Mouse (Mus musculus) heart, embryonic 15.5 days (tissue): ENCODE data around the gene Gm6902. TPM values are rescaled to one million over a fixed set of nuclear protein-coding genes. Genes with fewer than 3 reads are reported as not detected.
"Not testable (repeated sequence)": the region's sequence is repeated elsewhere in the genome, so short reads cannot be mapped to it uniquely, and the experiment has no call there.

ENCODE experiments used
- ATAC-seq: fragments of 200-750 bp; cut with Nextera tagmentation; replicated peaks from 2 replicates; pipeline ENCODE4 v1.8.0; 2017; ENCODE audit warnings: low read depth, moderate TSS enrichment; ENCODE audit not compliant: insufficient number of reproducible peaks, insufficient read depth, low FRiP score
- H3K27ac ChIP-seq: fragments of 300-500 bp; sonication (generic); 2 replicates; pipeline ENCODE4 v1.5.1; 2015; ENCODE audit warnings: mild to moderate bottlenecking, inconsistent platforms
- H3K27me3 ChIP-seq: fragments of 300-500 bp; sonication (generic); 2 replicates; pipeline ENCODE4 v1.6.1; 2015; ENCODE audit warnings: inconsistent platforms
- H3K36me3 ChIP-seq: fragments of 300-500 bp; sonication (generic); 2 replicates; pipeline ENCODE4 v1.6.1; 2015; ENCODE audit warnings: mild to moderate bottlenecking, inconsistent platforms
- H3K4me1 ChIP-seq: fragments of 300-500 bp; sonication (generic); replicated peaks from 2 replicates; pipeline ENCODE4 v1.6.1; 2015; ENCODE audit warnings: inconsistent platforms
- H3K4me2 ChIP-seq: fragments of 300-500 bp; sonication (generic); 2 replicates; pipeline ENCODE4 v1.6.1; 2015; ENCODE audit warnings: inconsistent platforms, mild to moderate bottlenecking, moderate library complexity
- H3K4me3 ChIP-seq: fragments of 300-500 bp; sonication (generic); 2 replicates; pipeline ENCODE4 v1.5.1; 2015; ENCODE audit warnings: mild to moderate bottlenecking, inconsistent platforms
- H3K9ac ChIP-seq: fragments of 300-500 bp; sonication (generic); 2 replicates; pipeline ENCODE4 v1.6.1; 2015; ENCODE audit warnings: mild to moderate bottlenecking, inconsistent platforms
- H3K9me3 ChIP-seq: fragments of 300-500 bp; sonication (generic); replicated peaks from 2 replicates; pipeline ENCODE4 v1.6.1; 2016; ENCODE audit warnings: inconsistent platforms
- WGBS: fragments of 180-500 bp; shearing (Covaris S2); methylation state at CpG from one replicate; pipeline ENCODE4 v1.1.7; 2015; ENCODE audit warnings: mixed read lengths; 5-methylcytosine and 5-hydroxymethylcytosine counted together
- polyA plus RNA-seq: library from polyadenylated mRNA; unstranded; fragments of >200 nt; fragmentation: Nextera tagmentation; extraction: Ambion mirVana; gene quantifications from 2 replicates; pipeline ENCODE4 v1.2.1, GENCODE M21; 2015

The Gm6902 gene
- not detected in 2 replicates for polyA plus RNA-seq

DNA sequence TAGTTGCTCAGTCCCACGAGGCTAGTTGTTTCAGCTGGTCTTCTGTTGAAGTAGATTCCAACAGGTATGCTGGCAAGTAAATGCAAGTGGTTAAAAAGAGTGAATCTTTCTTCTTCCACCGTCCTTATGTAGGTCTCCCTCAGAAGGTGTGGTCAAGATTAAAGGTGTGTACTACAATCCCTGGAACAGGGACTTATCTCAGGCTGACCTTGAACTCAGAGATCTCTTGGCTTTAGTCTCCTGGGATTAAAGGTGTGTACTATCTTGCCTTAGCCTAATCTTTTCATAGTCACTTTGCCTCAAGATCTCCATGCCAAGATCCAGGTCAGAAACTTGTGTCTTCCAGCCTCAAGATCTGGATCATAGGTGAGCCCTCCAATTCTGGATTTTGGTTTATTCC lies at the start of gene Gm6902:
Gene Gm6902, minus strand, starts transcription at position 101 of the 400 bp plus-strand sequence.
- not testable (repeated sequence) for H3K4me2 ChIP-seq, H3K27ac ChIP-seq, H3K36me3 ChIP-seq, H3K4me3 ChIP-seq, H3K9me3 ChIP-seq, H3K9ac ChIP-seq, H3K27me3 ChIP-seq, H3K4me1 ChIP-seq, ATAC-seq
- WGBS, result no CpG with 5 or more reads among the region's 2 CpGs

DNA sequence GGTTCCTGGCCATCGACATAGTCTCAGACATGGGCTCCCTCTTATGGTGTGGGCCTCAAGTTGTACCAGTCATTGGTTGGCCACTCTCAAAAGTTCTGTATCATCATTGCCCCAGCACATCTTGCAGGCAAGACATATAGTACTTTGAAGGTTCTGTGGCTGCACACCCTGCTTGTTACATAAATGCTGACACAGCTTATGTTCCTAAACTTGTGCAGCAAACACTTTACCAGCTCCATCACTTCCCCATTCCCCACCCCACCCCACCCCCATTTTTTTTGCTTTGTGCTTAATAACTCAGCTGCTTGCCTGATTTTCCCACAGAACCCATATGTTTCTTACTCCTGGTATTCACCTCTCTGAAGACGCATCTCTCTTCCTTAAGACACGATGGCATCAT lies 22.2 kb upstream of the Gm6902 start, which contains the start of gene Nlrp4e:
Gene Nlrp4e, plus strand, starts transcription at position 301 of the 400 bp plus-strand sequence.
- not testable (repeated sequence) for H3K27me3 ChIP-seq, H3K4me1 ChIP-seq, H3K36me3 ChIP-seq, H3K9ac ChIP-seq, H3K4me2 ChIP-seq, H3K4me3 ChIP-seq, H3K27ac ChIP-seq, ATAC-seq, H3K9me3 ChIP-seq
- 78% methylated on average over 3 of the region's 3 CpGs for WGBS

DNA sequence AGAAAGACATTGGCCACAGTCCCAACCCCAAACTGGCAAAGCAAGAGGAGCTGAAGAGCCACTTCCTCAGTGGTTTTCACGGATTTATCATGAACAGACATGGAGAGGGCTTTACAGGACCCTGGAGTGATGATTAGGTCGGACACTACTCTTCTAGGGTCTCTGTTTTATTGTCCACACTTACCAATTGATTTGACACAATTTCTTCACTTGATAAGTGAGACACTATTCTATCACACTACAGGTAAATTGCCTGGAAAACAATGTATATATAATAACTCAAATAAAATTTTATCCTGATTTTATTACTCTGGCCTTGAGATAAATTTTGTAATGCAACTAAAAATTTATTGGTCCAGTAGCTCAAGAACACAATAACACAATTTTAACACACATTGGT lies 27.1 kb downstream of the Gm6902 start, which contains the start of gene Vmn1r166:
Gene Vmn1r166, minus strand, starts transcription at position 101 of the 400 bp plus-strand sequence.
- not testable (repeated sequence) for H3K4me3 ChIP-seq, H3K9me3 ChIP-seq, H3K27ac ChIP-seq, H3K36me3 ChIP-seq, ATAC-seq, H3K4me2 ChIP-seq, H3K27me3 ChIP-seq, H3K4me1 ChIP-seq, H3K9ac ChIP-seq
- no CpG with 5 or more reads among the region's 2 CpGs for WGBS

Other genes starting within 250 kb of the Gm6902 start
- gene Vmn1r163, start 223.4 kb downstream of the Gm6902 start, polyA plus RNA-seq, result not detected in 2 replicates
- gene Gm8720, start 211.4 kb downstream of the Gm6902 start, polyA plus RNA-seq, result not detected in 2 replicates
- gene Gm10662, start 134.4 kb downstream of the Gm6902 start, polyA plus RNA-seq, result not detected in 2 replicates
- gene Vmn1r165, start 61.6 kb downstream of the Gm6902 start, polyA plus RNA-seq, result not detected in 2 replicates
- gene Vmn1r166, start 27.2 kb downstream of the Gm6902 start, polyA plus RNA-seq, result not detected in 2 replicates
- gene Nlrp4e, start 22.3 kb upstream of the Gm6902 start, polyA plus RNA-seq, result not detected in 2 replicates
- gene Nlrp5, start 107.0 kb upstream of the Gm6902 start, polyA plus RNA-seq, result not detected in 2 replicates
- gene Vmn1r167, start 228.3 kb upstream of the Gm6902 start, polyA plus RNA-seq, result not detected in 2 replicates